Mouse (Mus musculus) embryonic fibroblast, embryonic 13.5 days (primary cell): ENCODE measurements around the gene Specc1.

Experiments used
- CTCF ChIP-seq: IDR thresholded peaks from 2 replicates; pipeline ENCODE4 v1.5.1; 2011; ENCODE audit warnings: mild to moderate bottlenecking, control low read depth, low read length, moderate library complexity, borderline replicate concordance; ENCODE audit not compliant: insufficient read depth
- POLR2A ChIP-seq: IDR thresholded peaks from 2 replicates; pipeline ENCODE4 v1.6.1; 2011; ENCODE audit warnings: low read depth, mild to moderate bottlenecking, control low read depth, low read length, moderate library complexity

- no peak for TF ChIP-seq CTCF
- TF ChIP-seq POLR2A = no peak
These were observed 191.5 kb downstream of the Specc1 start for GRCm38 (mm10) chr11:62148026-62148425.
